Mouse (Mus musculus) skeletal muscle tissue, adult 2 months (tissue): ENCODE results near the gene Gm10320.

Experiments used
- DNase-seq: peaks from one replicate; pipeline ENCODE4 v3.0.0-alpha.2; 2012; ENCODE audit warnings: low read depth, low spot score

Gm10320 gene

GRCm38 (mm10) chr13:98503601-98504000 lies 11.8 kb upstream of the Gm10320 start:
- no peak for DNase-seq

GRCm38 (mm10) chr13:98502813-98503341 lies 11.1 kb upstream of the Gm10320 start:
- no peak for DNase-seq

- DNase-seq, result no peak
Observed at GRCm38 (mm10) chr13:98502236-98502812, 10.5 kb upstream of the Gm10320 start.

GRCm38 (mm10) chr13:98501321-98501720 lies 9.5 kb upstream of the Gm10320 start:
- DNase-seq, result no peak

GRCm38 (mm10) chr13:98500471-98501125 lies 8.8 kb upstream of the Gm10320 start:
- no peak for DNase-seq

- no peak for DNase-seq
Observed at GRCm38 (mm10) chr13:98498561-98498960, 6.8 kb upstream of the Gm10320 start.

- no peak for DNase-seq
Observed at GRCm38 (mm10) chr13:98498080-98498479, 6.3 kb upstream of the Gm10320 start.

- no peak for DNase-seq
Observed at GRCm38 (mm10) chr13:98496917-98497870, 5.4 kb upstream of the Gm10320 start.

GRCm38 (mm10) chr13:98494492-98495064 lies 2.8 kb upstream of the Gm10320 start:
- no peak for DNase-seq

GRCm38 (mm10) chr13:98492569-98493255 lies 911 bp upstream of the Gm10320 start:
- DNase-seq, result no peak

GRCm38 (mm10) chr13:98486726-98487125 lies 5.1 kb downstream of the Gm10320 start:
- no peak for DNase-seq

GRCm38 (mm10) chr13:98486161-98486560 lies 5.6 kb downstream of the Gm10320 start:
- no peak for DNase-seq

GRCm38 (mm10) chr13:98485440-98485839 lies 6.4 kb downstream of the Gm10320 start:
- no peak for DNase-seq

GRCm38 (mm10) chr13:98477991-98478390 lies 13.8 kb downstream of the Gm10320 start:
- no peak for DNase-seq

GRCm38 (mm10) chr13:98476839-98477495 lies 14.8 kb downstream of the Gm10320 start:
- no peak for DNase-seq

GRCm38 (mm10) chr13:98476175-98476838 lies 15.5 kb downstream of the Gm10320 start:
- DNase-seq, result no peak

GRCm38 (mm10) chr13:98475681-98476080 lies 16.1 kb downstream of the Gm10320 start:
- DNase-seq, result no peak

GRCm38 (mm10) chr13:98473034-98473433 lies 18.8 kb downstream of the Gm10320 start:
- DNase-seq, result no peak

GRCm38 (mm10) chr13:98471756-98472155 lies 20.0 kb downstream of the Gm10320 start:
- no peak for DNase-seq

GRCm38 (mm10) chr13:98470321-98470720 lies 21.5 kb downstream of the Gm10320 start:
- DNase-seq, result no peak
